Mouse (Mus musculus): ENCODE results near the gene Ugt1a5.

Gene Ugt1a5

GRCm38 (mm10) chr1:88235894-88236415 lies 70.1 kb downstream of the Ugt1a5 start:
- DNase-seq (ENCODE audit: inconsistent age in 2 of 2, low spot score in 1 of 2), result no peak

GRCm38 (mm10) chr1:88237311-88237710 lies 71.5 kb downstream of the Ugt1a5 start:
- DNase-seq (ENCODE audit: inconsistent age in 2 of 2, low spot score in 1 of 2), result no peak

- DNase-seq (ENCODE audit: inconsistent age in 2 of 2, low spot score in 1 of 2), result no peak
Observed at GRCm38 (mm10) chr1:88238771-88239170, 73.0 kb downstream of the Ugt1a5 start.

- peak; percentile 69 to 82 for DNase-seq (ENCODE audit: inconsistent age in 2 of 2, low spot score in 1 of 2)
Observed at GRCm38 (mm10) chr1:88240072-88240471, 74.3 kb downstream of the Ugt1a5 start.

- no peak for DNase-seq (ENCODE audit: inconsistent age in 2 of 2, low spot score in 1 of 2)
Observed at GRCm38 (mm10) chr1:88240579-88240978, 74.8 kb downstream of the Ugt1a5 start.

GRCm38 (mm10) chr1:88243861-88244260 lies 78.0 kb downstream of the Ugt1a5 start:
- no peak for DNase-seq (ENCODE audit: inconsistent age in 2 of 2, low spot score in 1 of 2)

GRCm38 (mm10) chr1:88245881-88246280 lies 80.1 kb downstream of the Ugt1a5 start:
- DNase-seq (ENCODE audit: inconsistent age in 2 of 2, low spot score in 1 of 2), result no peak

GRCm38 (mm10) chr1:88246386-88246785 lies 80.6 kb downstream of the Ugt1a5 start:
- no peak for DNase-seq (ENCODE audit: inconsistent age in 2 of 2, low spot score in 1 of 2)

- DNase-seq (ENCODE audit: inconsistent age in 2 of 2, low spot score in 1 of 2), result no peak
Observed at GRCm38 (mm10) chr1:88247660-88248059, 81.8 kb downstream of the Ugt1a5 start.

- no peak for DNase-seq (ENCODE audit: inconsistent age in 2 of 2, low spot score in 1 of 2)
Observed at GRCm38 (mm10) chr1:88248658-88249057, 82.8 kb downstream of the Ugt1a5 start.

GRCm38 (mm10) chr1:88249596-88249995 lies 83.8 kb downstream of the Ugt1a5 start:
- no peak for DNase-seq (ENCODE audit: inconsistent age in 2 of 2, low spot score in 1 of 2)

- no peak for DNase-seq (ENCODE audit: inconsistent age in 2 of 2, low spot score in 1 of 2)
Observed at GRCm38 (mm10) chr1:88250023-88250422, 84.2 kb downstream of the Ugt1a5 start.

- DNase-seq (ENCODE audit: inconsistent age in 2 of 2, low spot score in 1 of 2), result no peak
Observed at GRCm38 (mm10) chr1:88253106-88253505, 87.3 kb downstream of the Ugt1a5 start.

GRCm38 (mm10) chr1:88253540-88253939 lies 87.7 kb downstream of the Ugt1a5 start:
- no peak for DNase-seq (ENCODE audit: inconsistent age in 2 of 2, low spot score in 1 of 2)

GRCm38 (mm10) chr1:88254793-88255465 lies 89.1 kb downstream of the Ugt1a5 start:
- DNase-seq (ENCODE audit: inconsistent age in 2 of 2, low spot score in 1 of 2), result peak in 1 of 2 experiments; percentile 31

GRCm38 (mm10) chr1:88255466-88255857 lies 89.7 kb downstream of the Ugt1a5 start:
- no peak for DNase-seq (ENCODE audit: inconsistent age in 2 of 2, low spot score in 1 of 2)

GRCm38 (mm10) chr1:88255989-88256754 lies 90.4 kb downstream of the Ugt1a5 start:
- DNase-seq (ENCODE audit: inconsistent age in 2 of 2, low spot score in 1 of 2), result no peak

- DNase-seq (ENCODE audit: inconsistent age in 2 of 2, low spot score in 1 of 2), result peak in 1 of 2 experiments; percentile 72
Observed at GRCm38 (mm10) chr1:88256886-88257663, 91.3 kb downstream of the Ugt1a5 start.

- peak in 1 of 2 experiments; percentile 60 for DNase-seq (ENCODE audit: inconsistent age in 2 of 2, low spot score in 1 of 2)
Observed at GRCm38 (mm10) chr1:88257681-88258080, 91.9 kb downstream of the Ugt1a5 start.

GRCm38 (mm10) chr1:88258361-88258760 lies 92.5 kb downstream of the Ugt1a5 start:
- peak in 1 of 2 experiments; percentile 54 for DNase-seq (ENCODE audit: inconsistent age in 2 of 2, low spot score in 1 of 2)

- peak; percentile 55 to 83 for DNase-seq (ENCODE audit: inconsistent age in 2 of 2, low spot score in 1 of 2)
Observed at GRCm38 (mm10) chr1:88258881-88259642, 93.2 kb downstream of the Ugt1a5 start.
